Mouse (Mus musculus) embryo, embryonic 9.5 days (tissue): Measurements from ENCODE around the gene Ccdc106.
"Not testable (repeated sequence)": the region's sequence is repeated elsewhere in the genome, so short reads cannot be mapped to it uniquely, and the experiment has no call there.

Experiments
- DNase-seq: peaks from one replicate; pipeline ENCODE4 v3.0.0-alpha.2; 2017; ENCODE audit errors: extremely low spot score

Ccdc106 gene

GRCm38 (mm10) chr7:5015118-5016001, 5.0 kb upstream of the Ccdc106 start, which contains the start of gene Gm44973:
Gene Gm44973, plus strand, starts transcription at chr7:5015496.
- DNase-seq: peak; percentile 99

- DNase-seq: no peak
These were observed 4.3 kb upstream of the Ccdc106 start for GRCm38 (mm10) chr7:5016057-5016456.

- no peak for DNase-seq
These were observed 3.4 kb upstream of the Ccdc106 start for GRCm38 (mm10) chr7:5016920-5017319.

GRCm38 (mm10) chr7:5017352-5017751, 3.0 kb upstream of the Ccdc106 start:
- no peak for DNase-seq

GRCm38 (mm10) chr7:5017931-5018330, 2.4 kb upstream of the Ccdc106 start:
- DNase-seq: no peak

- not testable (repeated sequence) for DNase-seq
These were observed 777 bp upstream of the Ccdc106 start for GRCm38 (mm10) chr7:5019576-5019975.

- no peak for DNase-seq
These were observed 332 bp downstream of the Ccdc106 start for GRCm38 (mm10) chr7:5020685-5021084.

GRCm38 (mm10) chr7:5021197-5021596, 844 bp downstream of the Ccdc106 start:
- no peak for DNase-seq

DNA sequence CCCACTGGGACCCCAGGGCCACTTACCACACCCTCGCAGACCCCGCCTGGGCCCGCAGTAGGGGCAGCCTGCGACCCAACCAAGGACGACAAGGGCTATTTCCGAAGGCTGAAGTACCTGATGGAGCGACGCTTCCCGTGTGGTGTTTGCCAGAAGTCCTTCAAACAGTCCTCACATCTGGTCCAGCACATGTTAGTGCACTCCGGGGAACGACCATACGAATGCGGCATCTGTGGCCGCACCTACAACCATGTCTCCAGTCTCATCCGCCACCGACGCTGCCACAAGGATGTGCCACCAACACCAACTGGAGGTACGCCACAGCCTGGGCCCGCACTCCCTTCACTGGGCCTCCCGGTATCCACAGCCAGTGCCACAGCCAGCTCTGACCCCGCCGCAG, 9.2 kb downstream of the Ccdc106 start:
- DNase-seq: no peak

DNA sequence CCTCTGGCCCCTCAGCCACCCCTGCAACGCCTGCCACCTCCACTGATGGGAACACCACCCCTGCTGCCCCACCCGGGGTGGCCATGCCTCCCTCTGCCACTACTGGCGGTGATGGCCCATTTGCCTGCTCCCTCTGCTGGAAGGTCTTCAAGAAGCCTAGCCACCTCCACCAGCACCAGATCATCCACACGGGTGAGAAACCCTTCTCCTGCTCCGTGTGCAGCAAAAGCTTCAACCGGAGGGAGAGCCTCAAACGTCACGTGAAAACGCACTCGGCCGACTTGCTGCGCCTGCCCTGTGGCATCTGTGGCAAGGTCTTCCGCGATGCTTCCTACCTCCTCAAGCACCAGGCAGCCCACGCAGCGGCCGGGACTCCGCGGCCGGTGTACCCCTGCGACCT, 9.6 kb downstream of the Ccdc106 start:
- DNase-seq: no peak

DNA sequence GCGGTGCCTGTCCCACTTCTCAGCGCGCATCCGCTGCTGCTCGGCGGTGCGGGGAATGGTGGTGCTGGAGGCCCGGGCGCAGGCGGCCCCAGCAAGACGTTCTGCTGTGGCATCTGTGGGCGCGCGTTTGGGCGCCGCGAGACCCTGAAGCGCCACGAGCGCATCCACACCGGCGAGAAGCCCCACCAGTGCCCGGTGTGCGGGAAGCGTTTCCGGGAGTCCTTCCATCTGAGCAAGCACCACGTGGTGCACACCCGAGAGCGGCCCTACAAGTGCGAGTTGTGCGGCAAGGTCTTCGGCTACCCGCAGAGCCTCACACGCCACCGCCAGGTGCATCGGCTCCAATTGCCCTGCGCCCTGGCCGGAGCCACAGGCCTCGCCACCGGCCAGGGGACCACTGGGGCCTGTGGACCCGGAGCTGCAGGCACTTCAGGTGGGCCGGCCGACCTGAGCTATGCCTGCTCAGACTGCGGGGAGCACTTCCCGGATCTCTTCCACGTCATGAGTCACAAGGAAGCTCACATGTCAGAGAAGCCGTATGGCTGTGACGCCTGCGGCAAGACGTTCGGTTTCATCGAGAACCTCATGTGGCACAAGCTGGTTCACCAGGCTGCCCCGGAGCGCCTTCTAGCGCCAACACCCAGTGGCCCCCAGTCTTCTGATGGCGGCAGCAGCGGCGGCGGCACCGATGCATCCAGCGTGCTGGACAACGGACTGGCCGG, 10.4 kb downstream of the Ccdc106 start:
- no peak for DNase-seq

GRCm38 (mm10) chr7:5031496-5031895, 11.1 kb downstream of the Ccdc106 start:
- DNase-seq: no peak

DNA sequence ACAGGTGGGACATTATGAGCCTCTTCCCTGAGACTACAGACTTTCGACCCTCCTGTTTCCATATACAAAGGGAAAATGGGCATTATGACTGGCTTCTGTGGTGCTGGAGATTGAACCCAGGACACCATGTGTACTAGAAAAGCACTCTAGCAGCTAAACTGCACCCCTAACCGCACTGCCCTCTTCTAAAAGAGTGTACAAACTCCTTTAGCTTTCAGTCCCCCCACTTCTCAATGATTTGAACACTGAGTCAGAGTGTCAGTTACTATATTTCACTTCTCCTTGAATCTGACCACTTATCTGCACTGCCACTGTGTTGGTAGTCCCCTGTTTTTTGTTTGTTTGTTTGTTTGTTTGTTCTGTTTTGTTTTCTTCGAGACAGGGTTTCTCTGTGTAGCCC, 13.5 kb downstream of the Ccdc106 start, which contains the start of gene 4632433K11Rik:
Gene 4632433K11Rik, plus strand, starts transcription at position 301 of the 400 bp plus-strand sequence.
- DNase-seq: no peak

- DNase-seq: no peak
These were observed 15.3 kb downstream of the Ccdc106 start for GRCm38 (mm10) chr7:5035628-5036027.

DNA sequence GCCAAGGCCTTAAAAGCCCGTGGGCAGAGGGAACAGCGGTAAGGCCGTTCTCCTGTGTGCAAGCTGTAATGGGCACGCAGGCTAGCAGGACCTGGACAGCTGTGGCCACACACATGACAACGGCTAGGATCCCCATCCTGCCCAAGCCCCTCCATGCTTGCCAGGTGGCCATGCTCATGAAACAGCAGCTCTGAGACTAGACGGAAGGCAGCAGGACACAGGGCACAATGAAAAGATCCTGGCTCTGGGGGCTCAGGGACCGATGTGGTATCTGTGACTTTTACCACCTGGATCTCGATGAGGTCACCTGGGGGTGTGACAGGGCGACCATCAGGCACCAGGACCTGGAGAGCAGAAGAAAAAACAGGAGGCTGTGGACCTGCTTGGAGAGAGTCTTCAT, 15.8 kb downstream of the Ccdc106 start:
- no peak for DNase-seq

DNA sequence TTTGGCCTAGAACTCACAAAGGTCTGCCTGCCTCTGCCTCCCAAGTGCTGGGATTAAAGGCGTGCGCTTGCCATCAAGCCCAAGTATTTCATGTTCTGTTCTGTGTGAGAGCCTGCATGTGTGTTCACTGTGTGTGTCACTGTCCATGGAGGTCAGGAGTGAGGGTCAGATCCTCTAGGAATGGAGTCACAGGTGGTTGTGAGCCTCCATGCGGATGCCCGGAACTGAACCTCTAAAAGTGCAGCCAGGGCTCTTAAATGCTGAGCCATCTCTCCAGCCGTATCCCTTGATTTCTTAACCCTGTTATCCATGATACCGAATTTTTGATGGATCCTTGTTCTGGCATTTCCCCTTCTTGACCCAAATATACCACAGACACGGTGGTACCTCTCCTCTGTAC, 16.7 kb downstream of the Ccdc106 start:
- DNase-seq: no peak

- no peak for DNase-seq
These were observed 17.1 kb downstream of the Ccdc106 start for GRCm38 (mm10) chr7:5037467-5037866.

GRCm38 (mm10) chr7:5038109-5038732, 17.9 kb downstream of the Ccdc106 start, which contains the start of gene Zfp784:
Gene Zfp784, minus strand, starts transcription at chr7:5038446.
- DNase-seq: peak; percentile 96

- DNase-seq: no peak
These were observed 18.6 kb downstream of the Ccdc106 start for GRCm38 (mm10) chr7:5038940-5039339.

- no peak for DNase-seq
These were observed 24.6 kb downstream of the Ccdc106 start for GRCm38 (mm10) chr7:5044981-5045380.

- DNase-seq: no peak
These were observed 25.8 kb downstream of the Ccdc106 start for GRCm38 (mm10) chr7:5046112-5046511.

- DNase-seq: no peak
These were observed 27.0 kb downstream of the Ccdc106 start for GRCm38 (mm10) chr7:5047313-5047712.
